Mouse (Mus musculus) midbrain, embryonic 14.5 days (tissue): ENCODE measurements around the gene Atp9a. TPM values are rescaled to one million over a fixed set of nuclear protein-coding genes. Genes with fewer than 3 reads are reported as not detected.
A peak's percentile ranks its signal among the peaks of the same experiment; 100 is the strongest.

Source experiments
- ATAC-seq: fragments of 200-750 bp; cut with Nextera tagmentation; 2 replicates; pipeline ENCODE4 v1.8.0; 2017; ENCODE audit warnings: moderate number of reproducible peaks, moderate library complexity; ENCODE audit not compliant: low FRiP score, low TSS enrichment
- DNase-seq: peaks from one replicate; pipeline ENCODE4 v3.0.0-alpha.2; 2015
- H3K27ac ChIP-seq: fragments of 300-500 bp; sonication (generic); replicated peaks from 2 replicates; pipeline ENCODE4 v1.5.1; 2014; ENCODE audit warnings: mild to moderate bottlenecking, low read depth, low read length, moderate library complexity
- H3K27me3 ChIP-seq: fragments of 300-500 bp; sonication (generic); 2 replicates; pipeline ENCODE4 v1.6.1; 2014; ENCODE audit warnings: low read length, control low read depth, mixed read lengths; ENCODE audit not compliant: control insufficient read depth, insufficient read depth
- H3K36me3 ChIP-seq: fragments of 300-500 bp; sonication (generic); 2 replicates; pipeline ENCODE4 v1.6.1; 2014; ENCODE audit warnings: low read length, control low read depth; ENCODE audit not compliant: control insufficient read depth, insufficient read depth
- H3K4me1 ChIP-seq: fragments of 300-500 bp; sonication (generic); 2 replicates; pipeline ENCODE4 v1.6.1; 2014; ENCODE audit warnings: mild to moderate bottlenecking, antibody characterized with exemption, low read length, control low read depth; ENCODE audit not compliant: control insufficient read depth, insufficient read depth
- H3K4me2 ChIP-seq: fragments of 300-500 bp; sonication (generic); 2 replicates; pipeline ENCODE4 v1.6.1; 2014; ENCODE audit warnings: mild to moderate bottlenecking, low read length, moderate library complexity
- H3K4me3 ChIP-seq: fragments of 300-500 bp; sonication (generic); replicated peaks from 2 replicates; pipeline ENCODE4 v1.5.1; 2014; ENCODE audit warnings: low read depth, low read length
- H3K9ac ChIP-seq: fragments of 300-500 bp; sonication (generic); replicated peaks from 2 replicates; pipeline ENCODE4 v1.6.1; 2014; ENCODE audit warnings: mild to moderate bottlenecking, low read length, moderate library complexity
- H3K9me3 ChIP-seq: fragments of 300-500 bp; sonication (generic); 2 replicates; pipeline ENCODE4 v1.6.1; 2016; ENCODE audit warnings: low read length, control low read depth, mixed read lengths; ENCODE audit not compliant: control insufficient read depth
- WGBS: fragments of 180-500 bp; shearing (Covaris S2); extraction: QIAGEN DNeasy Blood & Tissue Kit; methylation state at CpG from one replicate; pipeline ENCODE4 v1.1.7; 2014; 5-methylcytosine and 5-hydroxymethylcytosine counted together
- polyA plus RNA-seq: library from polyadenylated mRNA; unstranded; fragments of >200 nt; fragmentation: Nextera tagmentation; extraction: Ambion mirVana; gene quantifications from 2 replicates; pipeline ENCODE4 v1.2.1, GENCODE M21; 2014

Atp9a gene
- 79.7 and 85.9 TPM in 2 replicates for polyA plus RNA-seq

GRCm38 (mm10) chr2:168742059-168742627 lies at the start of gene Atp9a:
Gene Atp9a, minus strand, starts transcription at chr2:168742409.
- peak within 1 kb of the TSS; percentile 92 for H3K4me3 ChIP-seq
- peak within 1 kb of the TSS; percentile 97 for H3K27ac ChIP-seq
- peak within 1 kb of the TSS; percentile 61 for H3K4me2 ChIP-seq
- H3K9ac ChIP-seq: peak within 1 kb of the TSS; percentile 98
- DNase-seq (peak; percentile 89), ATAC-seq (peak; percentile 79)
- 0 out of 2 replicates have a peak, but pooled peaks cover 6% of the 10 kb centered on the region for H3K4me1 ChIP-seq
- no peaks in the 10 kb centered on the region for H3K27me3 ChIP-seq
- WGBS: 11% methylated on average over 19 of the region's 33 CpGs
- H3K9me3 ChIP-seq: no peaks in the 10 kb centered on the region
- no peaks in the 10 kb centered on the region for H3K36me3 ChIP-seq

GRCm38 (mm10) chr2:168791115-168791802 lies 49.0 kb upstream of the Atp9a start:
- Histone ChIP-seq H3K27me3 (no peaks in the 10 kb centered on the region), H3K4me2 (no peak overlapping the region), H3K4me1 (peaks cover 2% of the 10 kb centered on the region; the same call in 1 of the 2 replicates), H3K4me3 (no peak overlapping the region), H3K27ac (peak overlapping the region; percentile 38; the same call in 1 of the 2 replicates), H3K9me3 (no peaks in the 10 kb centered on the region), H3K36me3 (no peaks in the 10 kb centered on the region), H3K9ac (no peak overlapping the region)
- ATAC-seq: peak; percentile 50; the same call in 1 of the 2 replicates
- DNase-seq: peak; percentile 66
- WGBS: 45% methylated on average over 4 of the region's 4 CpGs

DNA sequence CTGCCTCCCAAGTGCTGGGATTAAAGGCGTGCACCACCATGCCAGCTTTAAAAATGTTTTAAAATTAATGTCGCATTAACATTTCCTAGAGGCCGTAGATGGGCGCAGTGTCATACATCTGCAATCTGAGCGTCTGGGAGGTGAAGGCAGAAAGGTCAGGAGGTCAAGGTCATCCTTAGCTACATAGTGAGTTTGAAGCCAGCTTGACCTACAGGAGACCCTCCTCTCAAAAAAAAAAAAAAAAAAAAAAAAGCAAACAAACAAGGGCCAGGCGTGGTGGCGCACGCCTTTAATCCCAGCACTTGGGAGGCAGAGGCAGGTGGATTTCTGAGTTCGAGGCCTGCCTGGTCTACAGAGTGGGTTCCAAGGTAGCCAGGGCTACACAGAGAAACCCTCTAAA lies 44.0 kb upstream of the Atp9a start:
- Histone ChIP-seq H3K27me3 (no peaks in the 10 kb centered on the region), H3K9ac (no peak overlapping the region), H3K36me3 (no peaks in the 10 kb centered on the region), H3K4me3 (no peak overlapping the region), H3K4me1 (peaks cover under 1% of the 10 kb centered on the region; the same call in 1 of the 2 replicates), H3K4me2 (no peak overlapping the region), H3K9me3 (no peaks in the 10 kb centered on the region), H3K27ac (no peak overlapping the region)
- ATAC-seq (no peak), DNase-seq (no peak)
- 93% methylated on average over 9 of the region's 9 CpGs for WGBS

GRCm38 (mm10) chr2:168780596-168780995 lies 38.4 kb upstream of the Atp9a start:
- no peaks in the 10 kb centered on the region for H3K27me3 ChIP-seq
- H3K9me3 ChIP-seq: no peaks in the 10 kb centered on the region
- H3K4me1 ChIP-seq: peaks cover 7% of the 10 kb centered on the region
- no peak overlapping the region for H3K9ac ChIP-seq
- H3K4me3 ChIP-seq: no peak overlapping the region
- no peak overlapping the region for H3K27ac ChIP-seq
- WGBS: 40% methylated on average over 9 of the region's 9 CpGs
- H3K4me2 ChIP-seq: no peak overlapping the region
- DNase-seq (peak; percentile 21), ATAC-seq (no peak)
- no peaks in the 10 kb centered on the region for H3K36me3 ChIP-seq

DNA sequence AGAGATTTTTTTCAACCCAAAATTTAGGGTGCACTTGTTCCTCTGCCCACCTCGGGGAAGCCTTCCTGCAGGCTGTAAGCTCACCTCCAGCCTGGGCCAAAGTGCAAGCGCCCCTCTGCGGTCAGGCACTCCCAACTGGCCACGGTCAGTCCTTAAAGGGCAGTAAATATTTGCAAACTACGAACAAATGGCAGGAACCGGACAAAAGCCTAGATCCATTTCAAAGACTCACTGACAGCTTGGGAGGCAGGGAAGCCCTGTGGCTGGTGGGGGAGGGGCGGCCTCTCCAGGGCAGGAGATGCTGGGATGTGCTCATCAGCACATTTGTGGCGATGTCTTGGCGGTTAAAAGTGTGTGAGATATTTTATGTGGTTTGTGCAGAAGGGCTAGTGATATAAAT lies 37.8 kb upstream of the Atp9a start:
- H3K4me3 ChIP-seq: no peak overlapping the region
- H3K27me3 ChIP-seq: no peaks in the 10 kb centered on the region
- no peaks in the 10 kb centered on the region for H3K9me3 ChIP-seq
- peak; percentile 57 for DNase-seq
- no peaks in the 10 kb centered on the region for H3K36me3 ChIP-seq
- peaks cover 7% of the 10 kb centered on the region for H3K4me1 ChIP-seq
- no peak overlapping the region for H3K4me2 ChIP-seq
- ATAC-seq: no peak
- H3K9ac ChIP-seq: 0 out of 2 replicates have a peak overlapping the region, but pooled peaks have one; percentile 20
- H3K27ac ChIP-seq: no peak overlapping the region
- WGBS: 7% methylated on average over 9 of the region's 9 CpGs

GRCm38 (mm10) chr2:168777481-168777880 lies 35.3 kb upstream of the Atp9a start:
- Histone ChIP-seq H3K9me3 (no peaks in the 10 kb centered on the region), H3K27ac (no peak overlapping the region), H3K36me3 (no peaks in the 10 kb centered on the region), H3K4me3 (no peak overlapping the region), H3K4me1 (peaks cover 7% of the 10 kb centered on the region), H3K4me2 (no peak overlapping the region), H3K9ac (no peak overlapping the region), H3K27me3 (no peaks in the 10 kb centered on the region)
- DNase-seq: no peak
- ATAC-seq: no peak

DNA sequence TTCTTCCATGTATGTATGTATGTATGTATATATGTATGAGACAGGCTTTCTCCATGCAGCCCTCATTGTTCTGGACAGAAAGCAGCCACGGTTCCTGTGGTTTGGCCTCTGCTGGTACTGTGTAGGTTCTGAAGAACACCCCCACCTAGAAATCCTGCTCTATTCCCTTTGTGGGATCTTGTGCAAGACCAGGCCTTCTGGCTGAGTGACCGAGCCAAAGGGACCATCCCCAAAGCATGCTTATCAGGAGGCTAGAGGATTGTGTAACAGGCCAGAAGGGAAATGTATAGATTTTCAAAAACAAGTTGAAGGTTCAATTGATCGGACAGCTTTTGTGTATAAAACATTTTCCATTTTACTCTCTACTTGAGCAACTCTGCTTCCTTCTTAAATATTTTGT lies 34.0 kb upstream of the Atp9a start:
- H3K4me1 ChIP-seq: peaks cover 7% of the 10 kb centered on the region
- H3K27me3 ChIP-seq: no peaks in the 10 kb centered on the region
- no peak overlapping the region for H3K27ac ChIP-seq
- H3K36me3 ChIP-seq: no peaks in the 10 kb centered on the region
- DNase-seq (no peak), ATAC-seq (no peak)
- H3K9ac ChIP-seq: no peak overlapping the region
- H3K9me3 ChIP-seq: no peaks in the 10 kb centered on the region
- H3K4me3 ChIP-seq: no peak overlapping the region
- H3K4me2 ChIP-seq: no peak overlapping the region
- WGBS: 79% methylated on average over 3 of the region's 3 CpGs

- no peak overlapping the region for H3K4me2 ChIP-seq
- H3K9ac ChIP-seq: no peak overlapping the region
- no peak overlapping the region for H3K4me3 ChIP-seq
- DNase-seq: no peak
- peaks cover 16% of the 10 kb centered on the region; the same call in 1 of the 2 replicates for H3K27me3 ChIP-seq
- 23% methylated on average over 8 of the region's 8 CpGs for WGBS
- H3K9me3 ChIP-seq: no peaks in the 10 kb centered on the region
- no peak overlapping the region for H3K27ac ChIP-seq
- H3K36me3 ChIP-seq: no peaks in the 10 kb centered on the region
- peaks cover 18% of the 10 kb centered on the region; the same call in 1 of the 2 replicates for H3K4me1 ChIP-seq
- no peak for ATAC-seq
Observed at GRCm38 (mm10) chr2:168769259-168769658, 27.1 kb upstream of the Atp9a start.

DNA sequence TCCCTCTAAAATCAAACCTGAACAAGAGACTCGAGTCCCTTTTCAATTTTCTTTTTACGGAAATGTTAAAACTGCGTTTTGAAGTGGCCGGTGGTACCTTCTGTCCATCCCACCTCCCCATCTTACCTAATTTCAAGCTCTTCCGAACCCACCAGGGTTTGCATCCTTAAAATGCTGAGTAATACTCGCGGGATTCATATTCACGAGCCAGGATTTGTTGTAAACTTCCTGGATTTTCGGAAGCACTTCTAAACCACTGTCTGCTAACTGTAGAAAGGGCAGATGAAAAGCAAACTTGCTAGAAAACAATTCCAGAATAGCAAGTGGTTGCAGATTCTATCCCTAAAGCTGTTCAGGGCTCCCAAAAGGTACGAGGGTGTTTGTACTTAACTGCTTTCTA lies 25.4 kb upstream of the Atp9a start, which contains the start of gene Sall4:
Sall4 (minus strand) TSS at position 362 of the 400 bp plus-strand sequence.
- Histone ChIP-seq H3K4me2 (peak within 1 kb of the TSS; percentile 97), H3K4me1 (peaks cover 35% of the 10 kb centered on the region), H3K27ac (peak within 1 kb of the TSS; percentile 70; the same call in 1 of the 2 replicates), H3K36me3 (no peaks in the 10 kb centered on the region), H3K27me3 (peaks cover 20% of the 10 kb centered on the region; the same call in 1 of the 2 replicates), H3K9me3 (no peaks in the 10 kb centered on the region), H3K4me3 (peak within 1 kb of the TSS; percentile 57), H3K9ac (peak within 1 kb of the TSS; percentile 62)
- 13% methylated on average over 10 of the region's 10 CpGs for WGBS
- DNase-seq (no peak), ATAC-seq (no peak)
